Mouse (Mus musculus) liver, postnatal 0 days (tissue): ENCODE measurements around the gene 1700049E17Rik1. TPM values are rescaled to one million over a fixed set of nuclear protein-coding genes. Genes with fewer than 3 reads are reported as not detected.
"Not testable (repeated sequence)": the region's sequence is repeated elsewhere in the genome, so short reads cannot be mapped to it uniquely, and the experiment has no call there.

Experiments
- ATAC-seq: fragments of 200-750 bp; cut with Nextera tagmentation; 2 replicates; pipeline ENCODE4 v1.8.0; 2017; ENCODE audit warnings: mild to moderate bottlenecking, moderate library complexity
- DNase-seq: peaks from one replicate; pipeline ENCODE4 v3.0.0-alpha.2; 2016
- H3K27ac ChIP-seq: fragments of 300-500 bp; sonication (generic); 2 replicates; pipeline ENCODE4 v1.5.1; 2014; ENCODE audit warnings: antibody characterized with exemption, moderate library complexity, mild to moderate bottlenecking, low read depth
- H3K27me3 ChIP-seq: fragments of 300-500 bp; sonication (generic); 2 replicates; pipeline ENCODE4 v1.6.1; 2014; ENCODE audit warnings: low read length, control low read depth, mixed read lengths; ENCODE audit not compliant: insufficient read depth
- H3K36me3 ChIP-seq: fragments of 300-500 bp; sonication (generic); replicated peaks from 2 replicates; pipeline ENCODE4 v1.6.1; 2014; ENCODE audit warnings: mild to moderate bottlenecking, control low read depth, low read length, moderate library complexity, mixed read lengths; ENCODE audit not compliant: insufficient read depth
- H3K4me1 ChIP-seq: fragments of 300-500 bp; sonication (generic); 2 replicates; pipeline ENCODE4 v1.6.1; 2014; ENCODE audit warnings: antibody characterized with exemption, mild to moderate bottlenecking, control low read depth; ENCODE audit not compliant: insufficient read depth
- H3K4me2 ChIP-seq: fragments of 300-500 bp; sonication (generic); 2 replicates; pipeline ENCODE4 v1.6.1; 2014; ENCODE audit warnings: low read depth, mild to moderate bottlenecking, low read length, moderate library complexity, mixed read lengths
- H3K4me3 ChIP-seq: fragments of 300-500 bp; sonication (generic); 2 replicates; pipeline ENCODE4 v1.5.1; 2014; ENCODE audit warnings: low read depth, low read length
- H3K9ac ChIP-seq: fragments of 300-500 bp; sonication (generic); replicated peaks from 2 replicates; pipeline ENCODE4 v1.6.1; 2014; ENCODE audit warnings: mild to moderate bottlenecking, moderate library complexity
- H3K9me3 ChIP-seq: fragments of 300-500 bp; sonication (generic); 2 replicates; pipeline ENCODE4 v1.6.1; 2016; ENCODE audit warnings: mild to moderate bottlenecking, control low read depth, low read length, mixed read lengths
- WGBS: fragments of 180-500 bp; shearing (Covaris S2); extraction: QIAGEN DNeasy Blood & Tissue Kit; methylation state at CpG from one replicate; pipeline ENCODE4 v1.1.7; 2014; ENCODE audit not compliant: insufficient replicate concordance; 5-methylcytosine and 5-hydroxymethylcytosine counted together
- polyA plus RNA-seq: library from polyadenylated mRNA; unstranded; fragments of >200 nt; fragmentation: Nextera tagmentation; extraction: Ambion mirVana; gene quantifications from 2 replicates; pipeline ENCODE4 v1.2.1, GENCODE M21; 2015

Gene 1700049E17Rik1
- polyA plus RNA-seq, result not detected in 2 replicates

- H3K9ac ChIP-seq, H3K9me3 ChIP-seq, H3K27ac ChIP-seq, H3K4me1 ChIP-seq, DNase-seq, ATAC-seq, H3K4me3 ChIP-seq, H3K4me2 ChIP-seq, H3K27me3 ChIP-seq, H3K36me3 ChIP-seq: not testable (repeated sequence)
- no CpG with 5 or more reads among the region's 1 CpGs for WGBS
Measured at GRCm38 (mm10) chr14:41924649-41925048, at the start of gene 1700049E17Rik1. Gene 1700049E17Rik1 (plus strand): TSS chr14:41924949.

GRCm38 (mm10) chr14:41907190-41907589, 17.6 kb upstream of the 1700049E17Rik1 start, which contains the start of gene Gm7980:
Gene Gm7980 (minus strand): TSS chr14:41907290.
- not testable (repeated sequence) for H3K4me2 ChIP-seq, H3K9me3 ChIP-seq, H3K27me3 ChIP-seq, H3K36me3 ChIP-seq, H3K27ac ChIP-seq, H3K9ac ChIP-seq, ATAC-seq, DNase-seq, H3K4me1 ChIP-seq, H3K4me3 ChIP-seq
- no CpG with 5 or more reads among the region's 2 CpGs for WGBS

GRCm38 (mm10) chr14:41943695-41944094, 18.9 kb downstream of the 1700049E17Rik1 start, which contains the start of gene 1700024B05Rik:
Gene 1700024B05Rik (plus strand): TSS chr14:41943995.
- WGBS, result 50% methylated on average over 1 of the region's 2 CpGs
- ATAC-seq, DNase-seq: not testable (repeated sequence)

GRCm38 (mm10) chr14:41964095-41964494, 39.3 kb downstream of the 1700049E17Rik1 start:
- not testable (repeated sequence) for H3K4me1 ChIP-seq, DNase-seq, H3K27ac ChIP-seq, H3K4me3 ChIP-seq, H3K9me3 ChIP-seq, H3K4me2 ChIP-seq, H3K27me3 ChIP-seq, H3K9ac ChIP-seq, ATAC-seq, H3K36me3 ChIP-seq
- WGBS, result 64% methylated on average over 4 of the region's 4 CpGs

More at GRCm38 (mm10) chr14:41943695-41944094, 18.9 kb downstream of the 1700049E17Rik1 start, which contains the start of gene 1700024B05Rik:
- H3K36me3 ChIP-seq, H3K4me2 ChIP-seq, H3K9ac ChIP-seq, H3K27me3 ChIP-seq, H3K27ac ChIP-seq, H3K4me1 ChIP-seq, H3K9me3 ChIP-seq, H3K4me3 ChIP-seq: not testable (repeated sequence)

GRCm38 (mm10) chr14:41967827-41968226, 43.1 kb downstream of the 1700049E17Rik1 start, which contains the start of gene Gm6401:
Gene Gm6401 (minus strand): TSS chr14:41967927.
- H3K27me3 ChIP-seq, H3K9me3 ChIP-seq, DNase-seq, ATAC-seq, H3K4me3 ChIP-seq, H3K4me2 ChIP-seq, H3K27ac ChIP-seq, H3K4me1 ChIP-seq, H3K9ac ChIP-seq, H3K36me3 ChIP-seq: not testable (repeated sequence)
- WGBS, result 59% methylated on average over 1 of the region's 1 CpGs

GRCm38 (mm10) chr14:41968596-41968995, 43.8 kb downstream of the 1700049E17Rik1 start:
- H3K4me2 ChIP-seq, H3K4me3 ChIP-seq, DNase-seq, H3K4me1 ChIP-seq, H3K36me3 ChIP-seq, ATAC-seq, H3K27ac ChIP-seq, H3K27me3 ChIP-seq, H3K9ac ChIP-seq, H3K9me3 ChIP-seq: not testable (repeated sequence)
- 52% methylated on average over 3 of the region's 3 CpGs for WGBS

Other genes with a start within 250 kb of the 1700049E17Rik1 start
- not detected in 2 replicates for gene Gm8068, start 223.1 kb upstream of the 1700049E17Rik1 start, polyA plus RNA-seq
- gene Gm7929, start 174.3 kb upstream of the 1700049E17Rik1 start, polyA plus RNA-seq, result not detected in 2 replicates
- not detected in 2 replicates for gene Gm47189, start 152.5 kb upstream of the 1700049E17Rik1 start, polyA plus RNA-seq
- not detected in 2 replicates for gene Gm7980, start 17.7 kb upstream of the 1700049E17Rik1 start, polyA plus RNA-seq
- gene 1700024B05Rik, start 19.0 kb downstream of the 1700049E17Rik1 start, polyA plus RNA-seq, result not detected in 2 replicates
- gene Gm6401, start 43.0 kb downstream of the 1700049E17Rik1 start, polyA plus RNA-seq, result not detected in 2 replicates
- gene Gm3543, start 58.4 kb downstream of the 1700049E17Rik1 start, polyA plus RNA-seq, result not detected in 2 replicates
- gene Gm7951, start 192.4 kb downstream of the 1700049E17Rik1 start, polyA plus RNA-seq, result not detected in 2 replicates
- gene Gm17027, start 237.7 kb downstream of the 1700049E17Rik1 start, polyA plus RNA-seq, result not detected in 2 replicates